Mouse (Mus musculus) hindbrain, postnatal 0 days (tissue): ENCODE measurements at regions not wholly inside any gene's neighbourhood (a gene's known extent, or its start where the extent isn't known, plus 50 kb on each side); places are given as distances from the start of the nearest gene placed in this dataset.

Source experiments
- ATAC-seq: fragments of 200-750 bp; cut with Nextera tagmentation; 2 replicates; pipeline ENCODE4 v1.8.0; 2017; ENCODE audit warnings: mild to moderate bottlenecking, moderate TSS enrichment, moderate library complexity
- DNase-seq: peaks from one replicate; pipeline ENCODE4 v3.0.0-alpha.2; 2015; ENCODE audit warnings: low spot score
- H3K27ac ChIP-seq: fragments of 300-500 bp; sonication (generic); 2 replicates; pipeline ENCODE4 v1.5.1; 2014; ENCODE audit warnings: mild to moderate bottlenecking
- H3K27me3 ChIP-seq: fragments of 300-500 bp; sonication (generic); 2 replicates; pipeline ENCODE4 v1.6.1; 2014; ENCODE audit warnings: low read length, mixed read lengths; ENCODE audit not compliant: insufficient read depth
- H3K36me3 ChIP-seq: fragments of 300-500 bp; sonication (generic); 2 replicates; pipeline ENCODE4 v1.6.1; 2014; ENCODE audit warnings: low read length, mixed read lengths; ENCODE audit not compliant: insufficient read depth
- H3K4me1 ChIP-seq: fragments of 300-500 bp; sonication (generic); 2 replicates; pipeline ENCODE4 v1.6.1; 2014; ENCODE audit warnings: antibody characterized with exemption, low read length, mixed read lengths; ENCODE audit not compliant: insufficient read depth
- H3K4me2 ChIP-seq: fragments of 300-500 bp; sonication (generic); 2 replicates; pipeline ENCODE4 v1.6.1; 2014; ENCODE audit warnings: low read depth, mild to moderate bottlenecking, low read length, moderate library complexity, mixed read lengths
- H3K4me3 ChIP-seq: fragments of 300-500 bp; sonication (generic); 2 replicates; pipeline ENCODE4 v1.5.1; 2014; ENCODE audit warnings: low read length
- H3K9ac ChIP-seq: fragments of 300-500 bp; sonication (generic); replicated peaks from 2 replicates; pipeline ENCODE4 v1.6.1; 2014; ENCODE audit warnings: mild to moderate bottlenecking, low read length, moderate library complexity, mixed read lengths
- H3K9me3 ChIP-seq: fragments of 300-500 bp; sonication (generic); 2 replicates; pipeline ENCODE4 v1.6.1; 2016; ENCODE audit warnings: low read length, mixed read lengths
- CTCF ChIP-seq: IDR thresholded peaks from 2 replicates; pipeline ENCODE4 v1.5.1; 2016; ENCODE audit warnings: antibody characterized with exemption, control low read depth, low read depth
- WGBS: fragments of 180-500 bp; shearing (Covaris S2); extraction: QIAGEN DNeasy Blood & Tissue Kit; methylation state at CpG from one replicate; pipeline ENCODE4 v1.1.7; 2014; 5-methylcytosine and 5-hydroxymethylcytosine counted together

GRCm38 (mm10) chr17:52076746-52077145 lies 243.7 kb upstream of the Satb1 start:
- Histone ChIP-seq H3K27ac (no peak overlapping the region), H3K4me3 (no peak overlapping the region), H3K27me3 (no peaks in the 10 kb centered on the region), H3K9me3 (peaks cover 4% of the 10 kb centered on the region; the same call in 1 of the 2 replicates), H3K4me2 (no peak overlapping the region), H3K36me3 (no peaks in the 10 kb centered on the region), H3K9ac (no peak overlapping the region), H3K4me1 (no peaks in the 10 kb centered on the region)
- no peak for TF ChIP-seq CTCF
- no peak for DNase-seq
- WGBS: 89% methylated on average over 2 of the region's 2 CpGs
- ATAC-seq: no peak

- Histone ChIP-seq H3K9ac (no peak overlapping the region), H3K4me3 (no peak overlapping the region), H3K4me2 (no peak overlapping the region), H3K9me3 (no peaks in the 10 kb centered on the region), H3K4me1 (no peaks in the 10 kb centered on the region), H3K27ac (no peak overlapping the region), H3K36me3 (no peaks in the 10 kb centered on the region), H3K27me3 (no peaks in the 10 kb centered on the region)
- no peak for TF ChIP-seq CTCF
- DNase-seq (no peak), ATAC-seq (no peak)
- 90% methylated on average over 2 of the region's 2 CpGs for WGBS
Observed at GRCm38 (mm10) chr17:52067721-52068120, 234.6 kb upstream of the Satb1 start.

- H3K9me3 ChIP-seq: no peaks in the 10 kb centered on the region
- 91% methylated on average over 5 of the region's 5 CpGs for WGBS
- no peaks in the 10 kb centered on the region for H3K27me3 ChIP-seq
- no peaks in the 10 kb centered on the region for H3K36me3 ChIP-seq
- H3K4me2 ChIP-seq: no peak overlapping the region
- H3K4me3 ChIP-seq: no peak overlapping the region
- no peak for TF ChIP-seq CTCF
- no peak overlapping the region for H3K27ac ChIP-seq
- ATAC-seq (no peak), DNase-seq (no peak)
- no peak overlapping the region for H3K9ac ChIP-seq
- H3K4me1 ChIP-seq: no peaks in the 10 kb centered on the region
Observed at GRCm38 (mm10) chr17:52064618-52065017, 231.5 kb upstream of the Satb1 start.

GRCm38 (mm10) chr17:52063121-52063520 lies 230.0 kb upstream of the Satb1 start:
- no peak for TF ChIP-seq CTCF

GRCm38 (mm10) chr17:52062096-52062665 lies 229.1 kb upstream of the Satb1 start:
- no peaks in the 10 kb centered on the region for H3K9me3 ChIP-seq
- 86% methylated on average over 11 of the region's 11 CpGs for WGBS
- H3K27me3 ChIP-seq: no peaks in the 10 kb centered on the region
- no peaks in the 10 kb centered on the region for H3K4me1 ChIP-seq
- no peaks in the 10 kb centered on the region for H3K36me3 ChIP-seq
- H3K9ac ChIP-seq: no peak overlapping the region
- H3K4me3 ChIP-seq: no peak overlapping the region
- no peak overlapping the region for H3K4me2 ChIP-seq
- no peak for TF ChIP-seq CTCF
- no peak overlapping the region for H3K27ac ChIP-seq
- DNase-seq (no peak), ATAC-seq (no peak)

More at GRCm38 (mm10) chr17:52063121-52063520, 230.0 kb upstream of the Satb1 start:
- ATAC-seq (no peak), DNase-seq (no peak)
- Histone ChIP-seq H3K36me3 (no peaks in the 10 kb centered on the region), H3K4me2 (no peak overlapping the region), H3K27ac (no peak overlapping the region), H3K9ac (no peak overlapping the region), H3K27me3 (no peaks in the 10 kb centered on the region), H3K9me3 (no peaks in the 10 kb centered on the region), H3K4me1 (no peaks in the 10 kb centered on the region), H3K4me3 (no peak overlapping the region)
- whole genome bisulfite sequencing: 88% methylated on average over 4 of the region's 4 CpGs

- Histone ChIP-seq H3K9me3 (no peaks in the 10 kb centered on the region), H3K4me1 (no peaks in the 10 kb centered on the region), H3K27me3 (no peaks in the 10 kb centered on the region), H3K4me2 (no peak overlapping the region), H3K9ac (no peak overlapping the region), H3K27ac (no peak overlapping the region), H3K36me3 (no peaks in the 10 kb centered on the region), H3K4me3 (no peak overlapping the region)
- no peak for TF ChIP-seq CTCF
- ATAC-seq: no peak
- WGBS: 92% methylated on average over 4 of the region's 4 CpGs
- DNase-seq: no peak
Observed at GRCm38 (mm10) chr17:52036479-52036878, 203.4 kb upstream of the Satb1 start.

- WGBS: 93% methylated on average over 8 of the region's 8 CpGs
- Histone ChIP-seq H3K9me3 (no peaks in the 10 kb centered on the region), H3K9ac (no peak overlapping the region), H3K4me3 (no peak overlapping the region), H3K4me2 (no peak overlapping the region), H3K4me1 (no peaks in the 10 kb centered on the region), H3K27ac (no peak overlapping the region), H3K27me3 (no peaks in the 10 kb centered on the region), H3K36me3 (no peaks in the 10 kb centered on the region)
- ATAC-seq (no peak), DNase-seq (no peak)
- no peak for TF ChIP-seq CTCF
Observed at GRCm38 (mm10) chr17:52031079-52031478, 198.0 kb upstream of the Satb1 start.
